Mouse (Mus musculus) megakaryocyte, embryonic 14.5 days (primary cell): ENCODE measurements around the gene Vps25.

ENCODE experiments used
- FLI1 ChIP-seq: IDR thresholded peaks from 2 replicates; pipeline ENCODE4 v1.6.1; 2012; ENCODE audit warnings: low read length, inconsistent platforms, mixed read lengths
- GATA1 ChIP-seq: IDR thresholded peaks from 3 replicates; pipeline ENCODE4 v1.6.1; 2012; ENCODE audit warnings: mixed read lengths, low read length, inconsistent platforms, borderline replicate concordance

- TF ChIP-seq GATA1 (no peak), FLI1 (no peak)
Measured at GRCm38 (mm10) chr11:101307744-101308143, 54.2 kb downstream of the Vps25 start.
